Mouse (Mus musculus): ENCODE measurements at regions not wholly inside any gene's neighbourhood (a gene's known extent, or its start where the extent isn't known, plus 50 kb on each side); places are given as distances from the start of the nearest gene placed in this dataset.

DNA sequence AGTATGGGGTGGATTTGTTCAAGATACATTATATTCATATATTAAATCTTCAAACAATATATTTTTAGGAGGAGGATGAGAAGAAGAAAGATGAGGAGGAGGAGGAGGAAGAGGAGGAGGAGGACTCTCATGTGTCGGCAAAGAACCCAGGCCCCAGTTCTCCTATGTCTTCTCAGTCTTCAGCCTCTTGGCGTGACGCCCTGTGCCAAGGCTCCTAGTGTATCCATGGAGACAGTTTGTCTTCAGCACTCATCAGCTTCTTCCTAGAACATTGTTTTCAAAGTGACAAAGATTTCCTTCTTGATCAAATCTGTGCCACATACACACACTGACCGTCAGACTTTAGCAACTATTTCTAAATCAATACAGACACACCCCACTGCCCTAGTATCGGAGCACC, 156.4 kb upstream of the Tox3 start:
- no peak for DNase-seq (ENCODE audit: low read depth, low spot score)

GRCm38 (mm10) chr8:90503306-90503705, 155.2 kb upstream of the Tox3 start:
- DNase-seq (ENCODE audit: low read depth, low spot score) = no peak

GRCm38 (mm10) chr8:90502879-90503278, 154.7 kb upstream of the Tox3 start:
- no peak for DNase-seq (ENCODE audit: low read depth, low spot score)

- DNase-seq (ENCODE audit: low read depth, low spot score) = no peak
Observed at GRCm38 (mm10) chr8:90499315-90499714, 151.2 kb upstream of the Tox3 start.

GRCm38 (mm10) chr8:90496658-90497163, 148.6 kb upstream of the Tox3 start:
- no peak for DNase-seq (ENCODE audit: low read depth, low spot score)

DNA sequence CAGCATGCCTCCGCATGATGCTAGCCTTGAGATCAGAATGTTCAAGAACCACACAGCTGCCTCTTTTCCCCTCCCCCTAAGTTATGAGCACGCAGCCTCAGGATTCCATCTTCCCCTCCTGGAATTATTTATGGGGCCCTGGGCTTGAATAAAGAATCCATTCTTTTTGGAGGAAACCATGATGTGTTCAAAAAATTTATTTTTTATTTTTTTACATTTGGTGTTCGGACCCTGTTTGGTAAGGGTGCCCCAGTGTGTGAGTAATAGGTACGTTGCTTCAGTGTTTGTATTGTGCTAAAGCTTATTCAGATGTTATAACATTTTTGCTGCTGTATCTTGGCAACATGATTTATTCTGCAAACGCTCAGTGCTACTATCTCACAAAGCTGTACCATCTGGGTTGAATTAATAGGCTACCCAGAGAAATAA, 147.8 kb upstream of the Tox3 start:
- DNase-seq (ENCODE audit: low read depth, low spot score) = no peak

GRCm38 (mm10) chr8:90492521-90493225, 144.5 kb upstream of the Tox3 start:
- DNase-seq (ENCODE audit: low read depth, low spot score) = no peak

DNA sequence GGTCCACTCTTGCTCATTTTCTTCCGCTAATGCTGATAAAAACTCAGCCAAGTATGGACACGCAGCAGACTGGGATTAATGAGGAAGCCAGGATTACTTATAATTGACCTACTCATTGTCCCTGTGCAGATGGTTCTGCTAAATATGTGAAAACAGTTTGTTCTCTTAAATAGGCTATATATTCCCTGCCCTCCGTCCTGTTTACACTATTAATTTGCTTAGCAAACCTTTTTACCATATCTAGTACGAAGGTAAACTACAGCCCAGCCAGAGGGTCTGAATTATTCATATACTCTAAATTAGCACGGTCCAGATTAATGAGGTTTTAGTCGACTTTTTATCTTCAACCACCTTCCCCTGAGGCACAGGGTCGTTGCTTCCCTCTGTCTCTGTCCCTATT, 143.5 kb upstream of the Tox3 start:
- DNase-seq (ENCODE audit: low read depth, low spot score) = no peak

DNA sequence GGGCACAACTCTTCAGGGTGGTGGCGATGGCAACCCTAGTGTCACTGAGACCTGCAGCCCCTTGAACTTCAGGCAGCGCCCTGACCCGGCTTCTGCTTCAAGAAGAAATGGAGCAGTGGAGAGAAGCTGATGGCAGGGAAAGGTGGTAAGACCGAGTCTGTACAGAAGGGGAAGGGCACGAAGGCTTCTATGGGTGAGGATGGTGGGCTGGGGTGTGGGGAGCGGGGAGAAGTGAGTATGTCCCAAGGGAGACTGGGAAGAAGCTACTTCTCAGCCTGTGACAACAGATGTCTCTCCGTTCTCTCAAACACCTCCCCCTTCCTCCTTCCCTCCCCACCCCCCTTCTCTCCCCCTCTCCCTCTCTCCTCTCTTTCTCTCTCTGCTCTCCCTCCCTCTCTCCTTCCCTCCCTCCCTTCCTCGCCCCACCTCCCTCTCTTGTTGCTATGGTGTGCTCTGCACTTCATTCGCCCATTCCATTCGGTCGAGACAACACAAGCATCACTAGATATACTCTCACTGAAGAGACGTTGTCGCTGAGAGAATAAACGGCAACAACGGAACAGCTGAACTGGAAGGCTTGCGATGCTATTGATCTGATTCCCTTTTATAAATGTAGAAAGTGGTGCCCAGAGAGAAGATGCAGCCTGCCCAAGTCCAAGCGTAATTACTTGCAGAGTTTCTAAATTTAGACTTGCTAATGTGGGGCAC, 142.7 kb upstream of the Tox3 start:
- DNase-seq (ENCODE audit: low read depth, low spot score) = no peak

DNA sequence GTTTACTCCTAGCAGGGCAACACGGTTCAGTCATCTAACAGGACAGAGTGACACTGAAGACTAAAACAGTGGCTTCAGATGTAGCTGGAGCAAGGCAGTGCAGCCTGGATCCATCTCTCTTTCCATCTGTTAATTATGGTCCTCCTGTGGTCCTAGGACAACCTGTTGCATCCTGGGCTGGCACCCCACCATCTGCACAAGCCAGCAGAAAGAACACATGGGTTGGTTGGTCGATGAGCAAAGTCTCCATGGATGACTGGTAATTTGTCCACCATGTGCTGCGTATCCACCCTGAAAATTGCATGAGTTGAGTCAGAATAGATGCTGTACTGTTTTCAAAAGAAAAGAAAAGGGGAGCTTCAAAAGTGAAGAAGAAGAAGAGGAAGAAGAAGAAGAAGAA, 138.4 kb upstream of the Tox3 start:
- DNase-seq (ENCODE audit: low read depth, low spot score) = no peak

DNA sequence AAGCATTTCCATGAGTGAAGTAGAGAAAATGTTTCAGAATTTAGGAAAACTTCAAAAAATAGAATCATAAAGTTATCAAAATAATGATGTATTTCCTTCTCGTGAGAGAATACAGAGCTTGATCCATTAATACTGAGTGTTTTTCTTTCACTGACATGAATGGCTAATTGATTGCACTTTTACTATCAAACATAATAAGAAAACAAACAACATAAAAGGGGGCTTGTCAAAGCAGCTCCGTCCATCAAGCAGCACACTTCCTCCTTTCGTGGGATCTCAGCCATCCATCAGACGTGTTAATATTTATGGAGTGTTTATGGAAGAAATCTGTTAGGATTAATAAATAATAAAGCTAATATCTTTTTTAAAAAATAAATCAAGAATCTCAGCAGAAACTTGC, 130.0 kb upstream of the Tox3 start:
- no peak for DNase-seq (ENCODE audit: low read depth, low spot score)

- no peak for DNase-seq (ENCODE audit: low read depth, low spot score)
Observed at GRCm38 (mm10) chr8:90474066-90474465, 125.9 kb upstream of the Tox3 start.

GRCm38 (mm10) chr8:90470826-90471225, 122.7 kb upstream of the Tox3 start:
- DNase-seq (ENCODE audit: low read depth, low spot score) = no peak

DNA sequence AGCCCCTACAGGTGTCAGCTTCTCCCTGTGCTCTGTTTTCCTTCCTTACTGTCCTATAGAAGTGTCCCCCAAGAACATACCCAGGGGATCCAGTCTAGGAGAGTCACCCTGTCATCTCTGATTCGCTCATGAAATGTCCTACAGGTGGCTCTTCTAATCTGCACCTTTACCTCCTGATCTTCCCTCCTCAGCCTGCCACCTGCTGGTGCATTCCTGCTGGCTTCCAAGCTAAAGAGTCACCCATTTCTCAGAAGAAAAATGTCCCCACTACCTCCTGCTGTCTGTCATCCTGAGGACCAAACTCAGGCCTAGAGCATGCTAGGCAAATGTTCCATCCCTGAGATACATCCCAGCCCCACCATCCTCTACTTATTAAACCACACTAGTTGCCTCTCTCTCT, 115.6 kb upstream of the Tox3 start:
- DNase-seq (ENCODE audit: low read depth, low spot score) = no peak

- DNase-seq (ENCODE audit: low read depth, low spot score) = no peak
Observed at GRCm38 (mm10) chr8:90455321-90455720, 107.2 kb upstream of the Tox3 start.

DNA sequence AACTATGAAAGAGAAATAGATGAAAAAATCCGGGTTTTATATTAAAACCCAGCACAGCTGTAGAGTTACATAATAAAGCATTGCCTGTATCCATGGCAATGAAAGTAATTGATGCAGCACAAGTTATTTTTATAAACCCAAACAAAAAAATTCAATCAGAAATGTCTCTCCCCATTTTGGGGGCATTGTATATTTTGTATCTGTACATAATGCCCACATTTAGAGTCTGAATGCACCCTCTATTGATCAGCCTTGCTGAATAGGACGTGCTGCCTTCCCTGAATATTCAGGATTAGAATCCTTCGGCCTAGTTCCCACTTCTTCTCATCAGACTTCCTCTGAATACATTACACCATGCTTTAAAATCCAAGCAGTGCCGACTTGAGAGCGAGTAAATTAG, 106.0 kb upstream of the Tox3 start:
- DNase-seq (ENCODE audit: low read depth, low spot score) = no peak

GRCm38 (mm10) chr8:90441058-90441851, 93.1 kb upstream of the Tox3 start:
- DNase-seq (ENCODE audit: low read depth, low spot score) = no peak

DNA sequence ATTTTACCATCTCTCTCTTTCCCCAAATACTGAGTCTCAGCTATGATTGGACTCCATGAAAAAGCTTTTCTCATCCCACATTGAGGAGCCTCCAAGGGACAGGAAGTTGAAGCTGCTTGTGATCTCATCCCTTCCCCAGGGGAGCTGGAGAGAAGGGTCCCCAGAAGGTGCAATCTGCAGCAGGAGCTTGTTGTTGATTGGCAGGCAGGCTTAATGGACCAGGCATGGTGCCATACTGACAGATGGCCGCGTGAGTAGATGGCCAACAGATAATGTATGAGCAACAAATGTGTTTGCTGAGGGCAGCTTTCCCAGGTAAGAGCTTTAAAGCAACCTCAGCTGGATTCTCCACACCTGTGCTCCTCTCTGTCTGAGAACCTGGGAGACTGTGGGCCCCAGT, 65.9 kb upstream of the Tox3 start:
- DNase-seq (ENCODE audit: low read depth, low spot score) = no peak
